Mouse (Mus musculus): Measurements from ENCODE around the gene Gucy1a1. TPM values are rescaled to one million over a fixed set of nuclear protein-coding genes. Genes with fewer than 3 reads are reported as not detected.

Gene Gucy1a1
- polyA plus RNA-seq (2012; rRNA removed), result 1.4 and 1.7 TPM in 2 replicates

DNA sequence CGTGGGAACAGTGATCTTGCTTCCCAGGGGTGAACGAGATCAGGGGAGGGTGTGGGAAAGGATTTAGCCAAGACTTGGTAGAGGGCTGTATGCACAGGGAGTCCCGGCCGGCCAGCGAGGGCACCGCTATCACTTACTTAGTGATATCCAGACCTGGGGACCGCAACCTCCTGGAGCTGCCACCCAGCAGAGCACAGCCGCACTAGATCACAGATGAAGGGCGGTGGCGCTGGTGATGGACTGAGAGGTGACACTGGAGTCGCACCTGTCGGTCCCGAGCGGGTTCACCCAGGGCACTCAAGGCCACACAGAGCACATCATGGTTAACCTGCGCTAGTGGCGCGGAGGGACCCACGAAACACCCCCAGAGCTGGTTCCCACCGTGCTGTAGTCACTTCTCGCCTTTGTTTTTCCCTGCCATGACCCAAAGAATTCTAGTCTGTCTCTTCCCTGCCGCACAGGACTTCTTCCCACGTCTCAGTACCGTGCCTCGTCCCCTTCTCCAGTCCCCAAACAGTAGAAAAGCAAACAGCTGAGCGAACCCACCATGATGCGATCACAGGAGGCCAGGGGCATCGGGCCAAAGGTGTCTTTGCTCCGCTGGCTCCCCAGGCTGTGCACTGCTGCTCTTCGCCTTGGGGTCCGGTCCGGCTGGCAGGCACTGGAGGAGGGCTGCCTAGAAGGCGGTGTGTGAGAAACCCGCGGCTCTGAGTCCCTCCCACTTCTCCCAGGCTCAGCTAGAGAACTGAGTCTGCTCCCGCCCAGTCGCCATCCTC is at the start of gene Gucy1a1:
TSS of gene Gucy1a1 (minus strand) at position 664 of the 776 bp plus-strand sequence.
- H3K4me1 ChIP-seq (replicated peaks; ENCODE audit: control insufficient read depth, insufficient read depth, low read length), result peaks cover 11% of the 10 kb centered on the region
- no peaks in the 10 kb centered on the region for H3K36me3 ChIP-seq (ENCODE audit: control insufficient read depth, insufficient read depth, low read length)
- DNase-seq, result peak; percentile 6
- 2% methylated on average over 36 of the region's 36 CpGs for WGBS
- TF ChIP-seq POLR2A (IDR thresholded peaks at IDR 0.05; ENCODE audit: control insufficient read depth, extremely low read depth, insufficient read depth, low read length, poor library complexity) (no peak), CTCF (IDR thresholded peaks at IDR 0.05; ENCODE audit: borderline replicate concordance, control insufficient read depth, extremely low read depth, insufficient read depth, low read length, poor library complexity) (no peak)
- H3K27ac ChIP-seq (ENCODE audit: control insufficient read depth, insufficient read depth, low read length), result no peak within 1 kb of the TSS
- H3K4me3 ChIP-seq (ENCODE audit: control insufficient read depth, insufficient read depth, low read length), result peak within 1 kb of the TSS; percentile 36
- no peaks in the 10 kb centered on the region; the same call in 1 of the 2 replicates for H3K27me3 ChIP-seq (ENCODE audit: control insufficient read depth, insufficient read depth, low read length)

DNA sequence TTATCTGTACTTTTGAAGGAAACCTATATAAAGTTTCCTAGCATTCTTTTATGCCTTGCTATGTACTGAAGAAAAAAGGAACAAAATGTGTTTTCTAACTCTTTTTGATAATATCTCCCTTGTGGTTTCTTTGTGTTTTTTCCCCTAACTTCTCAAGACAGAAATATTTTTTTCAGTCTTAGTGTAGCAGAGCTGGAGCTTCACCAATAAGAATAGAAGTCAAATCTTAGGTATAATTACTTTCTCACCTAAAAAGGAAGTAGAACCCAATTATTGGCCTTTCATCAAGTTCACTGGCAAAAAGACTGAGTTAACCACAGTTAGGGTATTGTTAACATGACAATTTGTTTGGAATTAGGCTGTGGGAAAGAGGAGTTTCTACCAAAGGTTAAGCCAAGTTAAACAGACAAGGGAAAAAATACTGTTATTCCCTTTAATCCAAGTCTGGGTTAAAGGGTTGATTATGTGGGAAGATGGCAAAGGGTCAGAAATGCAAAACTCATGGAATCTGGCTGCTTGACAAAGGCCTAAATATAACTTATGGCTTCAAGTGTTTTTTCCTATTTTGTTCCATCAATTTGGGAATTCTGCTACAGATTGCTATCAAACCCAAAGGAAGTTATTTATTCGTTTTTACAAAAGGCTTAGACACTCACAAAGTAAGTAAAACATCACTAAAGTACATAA is 46.1 kb upstream of the Gucy1a1 start:
- TF ChIP-seq POLR2A (IDR thresholded peaks at IDR 0.05; ENCODE audit: control insufficient read depth, extremely low read depth, insufficient read depth, low read length, poor library complexity) (no peak), CTCF (IDR thresholded peaks at IDR 0.05; ENCODE audit: borderline replicate concordance, control insufficient read depth, extremely low read depth, insufficient read depth, low read length, poor library complexity) (no peak)
- 47% methylated on average over 1 of the region's 1 CpGs for WGBS

DNA sequence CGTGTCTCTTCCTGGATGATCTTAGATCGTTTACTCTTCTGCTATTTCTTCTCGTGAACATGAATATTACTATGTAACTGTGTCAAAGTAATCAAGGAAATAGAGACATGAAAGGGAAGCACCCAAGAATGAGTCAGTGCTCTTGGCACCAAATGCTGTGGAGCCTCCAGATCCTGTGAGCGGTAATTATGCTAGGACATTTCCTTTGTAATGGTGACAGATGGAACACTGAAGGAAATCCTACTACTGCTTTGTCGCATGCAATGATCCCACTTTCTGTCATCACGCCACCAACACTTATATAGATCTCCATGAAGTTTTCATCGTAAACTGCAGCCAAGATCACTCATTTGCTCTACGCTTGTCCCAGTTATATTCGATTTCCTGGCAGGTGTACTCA is 40.0 kb upstream of the Gucy1a1 start:
- no peaks in the 10 kb centered on the region for H3K36me3 ChIP-seq (ENCODE audit: control insufficient read depth, insufficient read depth, low read length)
- 91% methylated on average over 9 of the region's 9 CpGs for WGBS
- no peaks in the 10 kb centered on the region for H3K27me3 ChIP-seq (ENCODE audit: control insufficient read depth, insufficient read depth, low read length)
- DNase-seq, result no peak
- H3K4me3 ChIP-seq (ENCODE audit: control insufficient read depth, insufficient read depth, low read length), result no peak overlapping the region
- no peaks in the 10 kb centered on the region for H3K4me1 ChIP-seq (replicated peaks; ENCODE audit: control insufficient read depth, insufficient read depth, low read length)
- H3K27ac ChIP-seq (ENCODE audit: control insufficient read depth, insufficient read depth, low read length), result no peak overlapping the region
- TF ChIP-seq POLR2A (IDR thresholded peaks at IDR 0.05; ENCODE audit: control insufficient read depth, extremely low read depth, insufficient read depth, low read length, poor library complexity) (no peak), CTCF (IDR thresholded peaks at IDR 0.05; ENCODE audit: borderline replicate concordance, control insufficient read depth, extremely low read depth, insufficient read depth, low read length, poor library complexity) (no peak)

More for the DNA sequence above, 46.1 kb upstream of the Gucy1a1 start:
- Histone ChIP-seq H3K36me3 (ENCODE audit: control insufficient read depth, insufficient read depth, low read length) (no peaks in the 10 kb centered on the region), H3K27me3 (ENCODE audit: control insufficient read depth, insufficient read depth, low read length) (no peaks in the 10 kb centered on the region), H3K4me1 (replicated peaks; ENCODE audit: control insufficient read depth, insufficient read depth, low read length) (no peaks in the 10 kb centered on the region), H3K4me3 (ENCODE audit: control insufficient read depth, insufficient read depth, low read length) (no peak overlapping the region), H3K27ac (ENCODE audit: control insufficient read depth, insufficient read depth, low read length) (no peak overlapping the region)
- DNase-seq, result no peak

DNA sequence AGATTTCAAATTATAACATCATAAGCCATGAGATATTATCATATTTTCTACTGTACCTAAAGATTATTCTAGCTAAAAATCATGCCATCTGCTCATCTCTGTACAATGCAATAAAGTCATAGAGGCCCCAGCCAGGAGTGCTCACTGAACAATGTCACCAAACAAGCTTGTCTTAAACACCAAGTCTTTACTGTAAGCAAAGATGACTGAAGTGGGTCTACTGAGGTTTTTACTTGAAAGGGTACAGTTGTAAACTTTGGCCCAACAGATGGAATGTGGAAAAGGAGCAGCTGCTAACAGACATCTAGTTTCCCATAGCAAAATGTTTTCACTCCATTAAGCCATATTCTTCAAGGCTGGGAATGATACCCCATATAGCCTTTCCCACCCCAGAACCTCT is 35.9 kb upstream of the Gucy1a1 start:
- Histone ChIP-seq H3K27me3 (ENCODE audit: control insufficient read depth, insufficient read depth, low read length) (no peaks in the 10 kb centered on the region), H3K27ac (ENCODE audit: control insufficient read depth, insufficient read depth, low read length) (no peak overlapping the region), H3K4me3 (ENCODE audit: control insufficient read depth, insufficient read depth, low read length) (no peak overlapping the region), H3K4me1 (replicated peaks; ENCODE audit: control insufficient read depth, insufficient read depth, low read length) (no peaks in the 10 kb centered on the region), H3K36me3 (ENCODE audit: control insufficient read depth, insufficient read depth, low read length) (no peaks in the 10 kb centered on the region)
- TF ChIP-seq CTCF (IDR thresholded peaks at IDR 0.05; ENCODE audit: borderline replicate concordance, control insufficient read depth, extremely low read depth, insufficient read depth, low read length, poor library complexity), result no peak
- TF ChIP-seq POLR2A (IDR thresholded peaks at IDR 0.05; ENCODE audit: control insufficient read depth, extremely low read depth, insufficient read depth, low read length, poor library complexity), result no peak
- no peak for DNase-seq

DNA sequence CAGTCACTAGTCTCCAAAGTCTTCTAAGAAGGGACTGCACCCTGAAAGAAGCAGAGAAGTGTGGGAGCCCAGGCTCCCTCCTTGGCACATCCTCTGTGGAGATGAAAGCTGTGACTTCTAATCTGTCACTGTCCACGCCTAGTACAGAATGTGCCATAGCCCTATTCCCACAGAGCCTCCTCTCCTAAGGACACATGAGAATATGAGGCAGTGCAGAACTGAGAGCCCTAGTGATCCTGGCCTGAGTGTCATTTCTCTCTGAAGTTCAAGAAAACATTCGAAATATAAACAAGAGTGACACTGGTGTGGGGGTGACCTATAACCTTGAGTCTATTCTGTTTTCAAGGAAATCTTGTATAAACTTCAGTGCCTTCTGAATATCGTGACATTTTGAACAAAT is 34.7 kb upstream of the Gucy1a1 start:
- no peak overlapping the region for H3K27ac ChIP-seq (ENCODE audit: control insufficient read depth, insufficient read depth, low read length)
- no peaks in the 10 kb centered on the region for H3K4me1 ChIP-seq (replicated peaks; ENCODE audit: control insufficient read depth, insufficient read depth, low read length)
- TF ChIP-seq CTCF (IDR thresholded peaks at IDR 0.05; ENCODE audit: borderline replicate concordance, control insufficient read depth, extremely low read depth, insufficient read depth, low read length, poor library complexity), result no peak
- TF ChIP-seq POLR2A (IDR thresholded peaks at IDR 0.05; ENCODE audit: control insufficient read depth, extremely low read depth, insufficient read depth, low read length, poor library complexity), result no peak
- H3K4me3 ChIP-seq (ENCODE audit: control insufficient read depth, insufficient read depth, low read length), result no peak overlapping the region
- DNase-seq, result no peak
- H3K36me3 ChIP-seq (ENCODE audit: control insufficient read depth, insufficient read depth, low read length), result no peaks in the 10 kb centered on the region
- H3K27me3 ChIP-seq (ENCODE audit: control insufficient read depth, insufficient read depth, low read length), result no peaks in the 10 kb centered on the region
- WGBS, result 90% methylated on average over 3 of the region's 3 CpGs

DNA sequence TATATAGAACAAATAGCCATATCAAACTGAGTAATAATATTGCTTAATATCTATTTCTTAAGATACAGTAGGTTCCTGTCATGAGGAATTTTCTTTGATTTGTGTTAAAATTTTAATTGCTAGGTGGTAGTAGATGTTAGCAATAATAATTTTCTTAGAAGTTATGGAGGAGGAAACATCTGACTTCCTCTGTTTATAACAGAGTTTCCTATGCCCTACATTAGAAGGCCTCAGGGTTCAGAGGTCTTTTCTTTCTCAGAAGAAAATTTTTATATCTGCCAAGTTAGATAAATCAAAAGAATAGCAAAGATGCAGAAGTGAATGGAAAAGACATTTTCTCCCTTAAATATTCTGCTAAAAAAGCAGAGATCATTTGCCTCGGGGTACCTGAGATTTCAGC is 29.9 kb upstream of the Gucy1a1 start:
- WGBS, result 13% methylated on average over 1 of the region's 1 CpGs
- TF ChIP-seq CTCF (IDR thresholded peaks at IDR 0.05; ENCODE audit: borderline replicate concordance, control insufficient read depth, extremely low read depth, insufficient read depth, low read length, poor library complexity) (no peak), POLR2A (IDR thresholded peaks at IDR 0.05; ENCODE audit: control insufficient read depth, extremely low read depth, insufficient read depth, low read length, poor library complexity) (no peak)
- Histone ChIP-seq H3K4me3 (ENCODE audit: control insufficient read depth, insufficient read depth, low read length) (no peak overlapping the region), H3K27ac (ENCODE audit: control insufficient read depth, insufficient read depth, low read length) (no peak overlapping the region), H3K4me1 (replicated peaks; ENCODE audit: control insufficient read depth, insufficient read depth, low read length) (no peaks in the 10 kb centered on the region), H3K36me3 (ENCODE audit: control insufficient read depth, insufficient read depth, low read length) (no peaks in the 10 kb centered on the region), H3K27me3 (ENCODE audit: control insufficient read depth, insufficient read depth, low read length) (no peaks in the 10 kb centered on the region)
- no peak for DNase-seq
